Mouse (Mus musculus) gastrocnemius, postnatal 10 days (tissue): ENCODE measurements around the gene Fh1. TPM values are rescaled to one million over a fixed set of nuclear protein-coding genes. Genes with fewer than 3 reads are reported as not detected.

Experiments used
- DNase-seq: peaks from one replicate; pipeline ENCODE4 v3.0.0; 2021; ENCODE audit warnings: mixed read lengths
- total RNA-seq, 2 experiments: library from RNA; stranded (reverse); gene quantifications; 2 replicates each; pipeline ENCODE4 v1.2.3; 2021

The Fh1 gene
- total RNA-seq, 2 experiments from 2014 or later: 218 to 258 TPM

DNA sequence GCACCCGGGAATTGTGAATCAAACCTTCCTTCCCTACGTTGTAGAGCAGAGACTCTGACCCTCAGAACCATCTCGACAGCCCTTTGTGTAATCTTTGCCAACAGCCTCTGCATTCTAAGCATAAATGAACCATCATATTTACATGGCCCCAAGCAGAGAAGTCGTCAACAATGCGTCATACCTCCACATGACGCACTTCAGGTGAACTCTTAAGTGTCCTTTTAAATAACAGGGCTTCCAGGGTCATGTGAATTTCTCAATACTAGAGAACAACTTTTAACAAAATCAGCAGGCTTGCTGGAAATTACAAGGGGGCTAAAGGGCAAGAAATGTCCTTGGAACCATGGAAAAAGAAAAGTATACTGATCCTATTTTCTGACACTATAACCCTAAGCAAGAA lies 1.8 kb downstream of the Fh1 start:
- DNase-seq: no peak

GRCm38 (mm10) chr1:175619814-175620431 lies 5.5 kb downstream of the Fh1 start, which contains the start of gene Kmo:
Kmo (plus strand) TSS chr1:175620381.
- no peak for DNase-seq

GRCm38 (mm10) chr1:175614992-175615391 lies 10.4 kb downstream of the Fh1 start:
- no peak for DNase-seq

DNA sequence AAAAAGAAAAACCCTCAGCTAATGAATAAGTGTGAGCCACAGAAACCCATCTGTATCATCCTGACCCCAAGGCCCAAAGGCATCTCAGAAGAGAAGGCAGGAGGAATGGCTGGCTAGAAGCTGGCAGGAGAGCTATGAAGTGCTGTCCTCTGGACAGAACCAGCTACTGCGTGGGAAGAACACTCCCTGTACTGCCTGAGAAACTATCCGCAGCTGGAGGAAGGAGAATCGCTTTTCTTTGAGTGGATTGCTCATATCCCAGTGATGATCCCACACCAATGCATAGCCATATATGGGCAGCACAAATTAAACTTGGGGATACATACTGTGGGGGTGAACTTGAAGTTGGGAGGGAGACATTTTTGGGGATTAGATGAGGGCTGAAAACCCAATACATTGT lies 16.7 kb downstream of the Fh1 start:
- DNase-seq: no peak

- DNase-seq: no peak
Observed at GRCm38 (mm10) chr1:175607838-175608585, 17.4 kb downstream of the Fh1 start.

- no peak for DNase-seq
Observed at GRCm38 (mm10) chr1:175607308-175607707, 18.1 kb downstream of the Fh1 start.

- DNase-seq: no peak
Observed at GRCm38 (mm10) chr1:175603390-175603789, 22.0 kb downstream of the Fh1 start.

- DNase-seq: no peak
Observed at GRCm38 (mm10) chr1:175602231-175602630, 23.2 kb downstream of the Fh1 start.

DNA sequence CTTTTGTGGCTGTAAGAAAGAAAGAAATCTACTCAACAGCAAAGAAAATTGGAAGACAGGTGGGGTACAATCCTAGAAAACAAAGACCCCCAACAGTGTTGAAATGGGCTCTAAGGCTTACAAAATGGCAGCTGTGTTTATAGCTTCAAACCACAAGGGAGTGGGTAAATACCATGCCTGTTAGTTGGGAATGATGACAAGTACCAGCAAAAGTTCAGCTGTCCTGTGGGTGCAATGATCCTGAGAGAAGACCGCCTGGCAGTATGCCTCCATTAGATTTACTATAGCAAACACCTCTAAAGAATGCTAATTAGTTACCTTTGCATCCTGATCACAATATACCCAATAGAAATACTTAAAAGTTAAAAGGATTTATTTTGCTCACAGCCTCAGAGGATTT lies 32.6 kb downstream of the Fh1 start:
- DNase-seq: no peak

GRCm38 (mm10) chr1:175586656-175587055 lies 38.8 kb downstream of the Fh1 start:
- no peak for DNase-seq

GRCm38 (mm10) chr1:175585267-175585666 lies 40.2 kb downstream of the Fh1 start:
- DNase-seq: no peak

GRCm38 (mm10) chr1:175582799-175583198 lies 42.6 kb downstream of the Fh1 start:
- no peak for DNase-seq

- DNase-seq: no peak
Observed at GRCm38 (mm10) chr1:175580346-175580745, 45.1 kb downstream of the Fh1 start.

GRCm38 (mm10) chr1:175579598-175580235 lies 45.7 kb downstream of the Fh1 start:
- DNase-seq: no peak

DNA sequence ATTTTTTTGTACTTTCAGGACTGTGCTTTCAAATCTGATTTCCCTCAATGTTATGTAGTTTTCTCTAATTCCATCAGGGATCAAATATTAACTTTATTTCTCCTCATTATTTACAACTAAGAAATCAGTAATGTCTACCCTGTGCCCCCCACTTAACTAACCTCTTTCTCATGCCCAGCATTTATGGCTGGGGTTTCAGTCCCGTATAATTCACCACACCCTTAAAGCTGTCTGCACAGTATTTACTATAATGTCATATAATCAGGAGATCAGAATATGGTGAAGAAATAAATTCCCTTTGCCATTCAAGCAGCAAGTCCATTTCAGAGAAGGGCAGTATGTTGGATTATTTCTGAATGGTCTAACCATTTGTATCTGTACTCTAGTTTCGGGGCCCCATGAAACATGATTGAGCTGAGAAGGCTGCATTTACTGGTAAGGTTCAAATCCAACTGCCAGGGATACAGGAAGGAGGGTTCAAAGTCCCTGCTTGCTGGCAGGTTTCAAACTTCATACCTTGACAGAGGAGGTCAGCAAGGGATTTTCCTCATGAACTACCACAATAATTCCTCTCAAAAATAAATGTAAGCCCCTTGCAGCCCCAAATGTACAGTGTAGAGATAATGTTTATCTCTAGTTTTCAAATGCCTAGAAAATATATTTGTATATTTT lies 46.9 kb downstream of the Fh1 start:
- no peak for DNase-seq

GRCm38 (mm10) chr1:175574129-175574528 lies 51.3 kb downstream of the Fh1 start:
- no peak for DNase-seq

DNA sequence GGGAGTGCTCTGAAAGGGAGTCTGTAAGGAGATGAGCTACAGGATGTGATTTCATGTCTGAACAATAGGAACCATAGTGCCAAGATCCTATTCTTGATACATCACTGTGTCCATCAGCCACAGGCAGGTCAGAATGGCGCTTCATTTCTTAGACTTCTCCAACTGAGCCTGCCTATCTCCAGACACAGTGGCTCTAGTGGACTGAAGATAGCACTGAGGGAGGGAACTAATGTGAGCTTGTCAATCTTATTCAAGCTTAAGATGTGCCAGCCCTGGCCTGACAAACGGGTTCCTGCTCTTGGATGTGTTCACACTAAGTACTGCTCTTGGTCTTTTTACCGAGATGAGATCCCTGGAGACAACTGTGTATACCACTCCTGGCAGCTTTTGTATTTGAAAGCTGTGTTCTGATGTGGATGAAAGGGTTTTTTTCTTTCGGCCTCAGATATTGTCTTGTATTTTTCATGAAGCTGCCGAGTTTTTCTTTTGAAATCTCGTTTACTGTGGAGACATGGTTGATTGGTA lies 59.8 kb downstream of the Fh1 start:
- DNase-seq: no peak

DNA sequence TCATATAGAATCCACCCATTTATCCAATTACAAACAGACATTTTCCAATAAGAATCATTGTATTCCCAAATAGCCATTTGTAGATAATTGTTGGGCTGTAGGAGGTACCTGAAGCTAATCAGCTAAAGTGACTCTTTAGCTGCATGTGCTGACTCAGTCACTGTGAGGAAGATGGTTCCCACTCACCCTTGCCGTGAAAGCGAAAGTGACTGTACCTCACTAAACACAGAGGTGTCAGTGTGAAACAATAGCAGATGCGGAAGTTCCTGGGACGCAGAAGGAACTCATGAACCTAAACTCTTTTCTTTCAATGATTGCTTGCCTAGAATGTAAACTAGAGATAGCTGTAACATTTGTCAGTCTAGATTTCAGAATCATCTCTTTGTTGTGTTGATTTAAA lies 61.1 kb downstream of the Fh1 start:
- DNase-seq: no peak

GRCm38 (mm10) chr1:175562379-175562778 lies 63.1 kb downstream of the Fh1 start:
- DNase-seq: no peak

DNA sequence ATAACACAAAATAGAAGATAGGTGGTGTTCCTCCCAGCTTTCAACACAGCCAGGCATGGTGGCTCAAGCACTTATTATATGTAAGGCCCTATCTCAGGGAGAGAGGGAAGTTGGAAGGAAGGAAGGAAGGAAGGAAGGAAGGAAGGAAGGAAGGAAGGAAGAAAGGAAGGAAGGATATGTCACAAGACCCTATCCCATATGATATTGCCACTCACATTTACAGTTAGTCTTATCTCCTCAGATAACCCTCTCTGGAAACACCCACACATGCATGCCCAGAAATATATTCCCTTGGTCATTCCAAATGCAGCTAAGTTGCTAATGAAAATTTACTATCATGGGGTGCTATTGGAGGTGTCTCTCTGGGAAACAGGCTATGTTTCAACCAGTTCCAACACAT lies 63.6 kb downstream of the Fh1 start:
- no peak for DNase-seq

- DNase-seq: no peak
Observed at GRCm38 (mm10) chr1:175554641-175555040, 70.8 kb downstream of the Fh1 start.

DNA sequence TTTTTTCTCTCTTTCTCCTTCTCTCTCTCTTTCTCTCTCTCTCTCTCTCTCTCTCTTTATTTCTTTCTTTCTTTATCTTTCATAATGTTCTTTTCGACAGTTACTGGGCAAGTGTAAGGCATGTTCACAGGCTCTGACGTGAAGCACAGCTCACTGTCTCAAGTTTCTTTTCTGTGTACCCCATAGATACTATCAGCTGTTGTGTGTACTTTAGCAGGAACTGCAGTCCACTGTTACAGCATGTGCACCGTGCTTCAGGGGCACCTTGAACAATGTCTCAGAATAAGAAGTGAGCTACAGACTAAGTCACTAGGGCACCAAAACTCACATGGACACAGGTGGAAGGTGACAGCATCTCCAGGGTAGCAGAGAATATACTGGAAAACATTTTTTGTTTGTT lies 73.0 kb downstream of the Fh1 start:
- DNase-seq: no peak

DNA sequence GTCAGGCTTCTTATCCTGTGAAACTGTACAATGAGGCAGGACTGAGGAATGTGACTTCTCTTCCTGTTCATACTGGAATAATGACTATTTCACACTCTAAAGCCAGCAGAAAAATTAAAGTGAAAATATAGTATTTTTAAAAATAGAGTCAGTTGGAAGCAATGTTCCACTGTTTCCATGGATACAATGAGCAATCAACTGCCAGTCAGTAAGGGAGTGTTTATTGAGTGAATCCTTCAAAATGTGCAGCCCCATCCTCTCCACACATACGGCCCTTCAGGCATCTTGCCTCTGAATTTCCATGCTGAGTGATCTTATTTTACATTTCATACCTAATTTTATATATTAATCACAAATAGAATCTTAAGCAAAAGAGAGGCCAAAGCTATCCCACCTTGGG lies 74.8 kb downstream of the Fh1 start:
- DNase-seq: no peak
